Mouse (Mus musculus) stomach, embryonic 16.5 days (tissue): Measurements from ENCODE around the gene Sidt2. TPM values are rescaled to one million over a fixed set of nuclear protein-coding genes. Genes with fewer than 3 reads are reported as not detected.

Experiments
- ATAC-seq: fragments of 200-750 bp; cut with Nextera tagmentation; 2 replicates; pipeline ENCODE4 v1.8.0; 2017; ENCODE audit warnings: moderate number of reproducible peaks, moderate TSS enrichment; ENCODE audit not compliant: insufficient read depth, low FRiP score
- H3K27ac ChIP-seq: fragments of 300-500 bp; sonication (generic); 2 replicates; pipeline ENCODE4 v1.5.1; 2014; ENCODE audit warnings: low read length
- H3K27me3 ChIP-seq: fragments of 300-500 bp; sonication (generic); 2 replicates; pipeline ENCODE4 v1.6.1; 2014; ENCODE audit warnings: low read length, control low read depth, mixed read lengths; ENCODE audit not compliant: control insufficient read depth, insufficient read depth
- H3K36me3 ChIP-seq: fragments of 300-500 bp; sonication (generic); 2 replicates; pipeline ENCODE4 v1.6.1; 2014; ENCODE audit warnings: low read length; ENCODE audit not compliant: control insufficient read depth, insufficient read depth
- H3K4me1 ChIP-seq: fragments of 300-500 bp; sonication (generic); 2 replicates; pipeline ENCODE4 v1.6.1; 2014; ENCODE audit warnings: low read length, control low read depth, mixed read lengths; ENCODE audit not compliant: control insufficient read depth, insufficient read depth
- H3K4me2 ChIP-seq: fragments of 300-500 bp; sonication (generic); 2 replicates; pipeline ENCODE4 v1.6.1; 2014; ENCODE audit warnings: low read depth, low read length, mixed read lengths
- H3K4me3 ChIP-seq: fragments of 300-500 bp; sonication (generic); replicated peaks from 2 replicates; pipeline ENCODE4 v1.5.1; 2014; ENCODE audit warnings: mild to moderate bottlenecking, low read length
- H3K9ac ChIP-seq: fragments of 300-500 bp; sonication (generic); 2 replicates; pipeline ENCODE4 v1.6.1; 2014; ENCODE audit warnings: low read length
- H3K9me3 ChIP-seq: fragments of 300-500 bp; sonication (generic); replicated peaks from 2 replicates; pipeline ENCODE4 v1.6.1; 2016; ENCODE audit warnings: low read length, control low read depth; ENCODE audit not compliant: control insufficient read depth
- WGBS: fragments of 180-500 bp; shearing (Covaris S2); extraction: QIAGEN DNeasy Blood & Tissue Kit; methylation state at CpG from one replicate; pipeline ENCODE4 v1.1.7; 2014; 5-methylcytosine and 5-hydroxymethylcytosine counted together
- polyA plus RNA-seq: library from polyadenylated mRNA; unstranded; fragments of >200 nt; fragmentation: Nextera tagmentation; extraction: Ambion mirVana; gene quantifications from 2 replicates; pipeline ENCODE4 v1.2.1, GENCODE M21; 2015

The Sidt2 gene
- polyA plus RNA-seq, 1 experiment from 2014 or later = 40.9 TPM

DNA sequence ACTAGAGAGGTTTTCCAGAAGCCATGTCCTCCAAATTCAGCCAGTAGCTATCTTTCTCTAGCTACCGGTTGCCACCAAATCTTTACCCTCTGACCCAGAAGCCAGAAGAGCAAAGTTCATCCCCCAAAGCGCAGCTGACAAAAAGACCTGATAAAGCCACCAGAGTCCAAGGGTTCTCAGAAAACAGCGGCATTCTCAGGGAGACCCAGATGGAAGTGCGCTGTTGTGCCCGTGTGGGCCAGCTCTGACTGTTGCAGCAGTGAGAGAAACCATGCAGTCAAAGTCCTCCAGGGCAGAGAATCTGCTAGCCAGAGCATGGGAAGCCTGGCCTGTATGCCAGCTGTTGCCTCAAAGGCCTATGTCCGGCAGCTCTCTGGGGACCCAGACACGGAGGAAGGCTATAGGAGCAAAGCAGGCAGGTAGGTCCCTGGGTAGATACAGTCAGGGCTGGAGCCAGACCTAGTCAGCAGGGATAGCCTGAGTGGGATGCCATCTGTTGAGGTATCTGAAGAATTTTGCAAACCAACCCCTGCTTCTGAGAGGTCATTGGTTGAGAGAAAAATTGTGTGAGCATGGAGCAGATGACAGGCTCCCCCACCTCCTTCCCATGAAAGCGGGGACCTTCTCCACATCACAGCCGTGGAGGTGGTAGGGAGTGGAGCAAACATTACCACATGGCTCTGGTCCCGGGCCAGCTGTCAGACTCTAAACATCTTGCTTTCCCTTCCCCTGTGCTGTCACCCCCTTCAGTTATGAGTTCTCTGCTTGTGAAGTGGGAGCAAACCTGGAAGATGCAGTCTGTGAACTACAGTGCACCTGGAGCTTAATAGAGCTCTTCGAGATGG is 22.3 kb downstream of the Sidt2 start:
- Histone ChIP-seq H3K27me3 (no peaks in the 10 kb centered on the region), H3K27ac (peak overlapping the region; percentile 67), H3K4me3 (peak overlapping the region; percentile 41), H3K4me2 (peak overlapping the region; percentile 38), H3K36me3 (peaks cover 11% of the 10 kb centered on the region; the same call in 1 of the 2 replicates), H3K9ac (peak overlapping the region; percentile 54), H3K9me3 (no peaks in the 10 kb centered on the region), H3K4me1 (peaks cover 15% of the 10 kb centered on the region)
- ATAC-seq = no peak
- WGBS = 54% methylated on average over 11 of the region's 11 CpGs

- H3K4me3 ChIP-seq = peak overlapping the region; percentile 41; the same call in 1 of the 2 replicates
- WGBS = 31% methylated on average over 1 of the region's 1 CpGs
- H3K4me1 ChIP-seq = peaks cover 15% of the 10 kb centered on the region
- peaks cover 16% of the 10 kb centered on the region; the same call in 1 of the 2 replicates for H3K36me3 ChIP-seq
- peak overlapping the region; percentile 38 for H3K4me2 ChIP-seq
- H3K9me3 ChIP-seq = no peaks in the 10 kb centered on the region
- no peak for ATAC-seq
- 0 out of 2 replicates have a peak overlapping the region, but pooled peaks have one; percentile 16 for H3K9ac ChIP-seq
- H3K27me3 ChIP-seq = no peaks in the 10 kb centered on the region
- peak overlapping the region; percentile 67 for H3K27ac ChIP-seq
Observed at GRCm38 (mm10) chr9:45931958-45932357, 23.1 kb downstream of the Sidt2 start.

DNA sequence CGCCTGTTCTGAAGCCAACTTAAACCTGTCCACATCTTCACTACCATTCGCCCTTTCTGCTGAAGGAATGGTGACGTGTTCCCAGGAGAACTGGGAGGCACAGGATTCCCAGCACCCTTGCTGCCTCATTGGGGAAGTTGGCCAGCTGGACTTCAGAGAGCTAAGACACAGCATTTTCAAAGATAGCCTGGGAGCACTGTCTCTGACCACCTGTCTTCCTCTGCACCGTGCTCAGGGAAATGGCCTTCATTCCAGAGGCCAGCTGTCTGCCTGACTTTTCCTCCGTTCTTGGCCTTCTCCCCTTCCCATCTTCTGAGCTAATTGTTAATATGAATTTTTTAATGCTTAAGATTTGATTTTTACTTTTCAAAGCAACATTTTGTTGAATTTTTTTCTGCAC is 25.8 kb downstream of the Sidt2 start:
- Histone ChIP-seq H3K36me3 (peaks cover 16% of the 10 kb centered on the region; the same call in 1 of the 2 replicates), H3K4me3 (no peak overlapping the region), H3K27me3 (no peaks in the 10 kb centered on the region), H3K27ac (no peak overlapping the region), H3K4me2 (no peak overlapping the region), H3K4me1 (0 out of 2 replicates have a peak, but pooled peaks cover 5% of the 10 kb centered on the region), H3K9ac (no peak overlapping the region), H3K9me3 (no peaks in the 10 kb centered on the region)
- 80% methylated on average over 5 of the region's 5 CpGs for WGBS
- no peak for ATAC-seq

GRCm38 (mm10) chr9:45919895-45920294 is 35.2 kb downstream of the Sidt2 start:
- Histone ChIP-seq H3K9me3 (no peaks in the 10 kb centered on the region), H3K27me3 (no peaks in the 10 kb centered on the region), H3K27ac (peak overlapping the region; percentile 86), H3K9ac (0 out of 2 replicates have a peak overlapping the region, but pooled peaks have one; percentile 4), H3K4me2 (no peak overlapping the region), H3K4me3 (no peak overlapping the region), H3K4me1 (no peaks in the 10 kb centered on the region), H3K36me3 (peaks cover 13% of the 10 kb centered on the region; the same call in 1 of the 2 replicates)
- ATAC-seq = peak; percentile 77
- 42% methylated on average over 1 of the region's 1 CpGs for WGBS

GRCm38 (mm10) chr9:45917041-45917934 is 37.8 kb downstream of the Sidt2 start:
- Histone ChIP-seq H3K9me3 (no peaks in the 10 kb centered on the region), H3K4me1 (no peaks in the 10 kb centered on the region), H3K9ac (no peak overlapping the region), H3K27ac (peak overlapping the region; percentile 67), H3K4me3 (no peak overlapping the region), H3K4me2 (no peak overlapping the region), H3K27me3 (no peaks in the 10 kb centered on the region), H3K36me3 (peaks cover 23% of the 10 kb centered on the region; the same call in 1 of the 2 replicates)
- peak; percentile 76 for ATAC-seq
- WGBS = 75% methylated on average over 5 of the region's 5 CpGs

DNA sequence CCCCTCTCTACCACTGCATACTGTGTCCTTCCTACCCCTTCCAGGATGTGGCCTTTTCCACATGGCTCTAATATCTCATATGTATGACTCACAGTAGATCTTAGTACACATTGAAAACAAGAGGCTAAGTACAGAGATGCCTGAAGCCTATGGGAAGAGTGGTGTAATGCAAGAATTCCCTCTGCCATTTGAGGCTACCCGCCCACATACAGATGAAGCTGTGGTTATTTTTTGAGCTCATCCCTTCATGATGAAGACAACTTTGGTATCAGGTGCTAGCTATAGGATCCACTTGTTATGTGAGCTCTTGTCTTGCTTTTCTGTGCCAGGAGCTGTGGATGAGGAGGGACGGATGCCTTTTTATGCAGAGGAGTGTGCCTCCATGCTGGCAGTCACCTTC is 39.4 kb downstream of the Sidt2 start:
- Histone ChIP-seq H3K27me3 (no peaks in the 10 kb centered on the region), H3K4me1 (no peaks in the 10 kb centered on the region), H3K4me3 (no peak overlapping the region), H3K9ac (no peak overlapping the region), H3K27ac (no peak overlapping the region), H3K36me3 (peaks cover 23% of the 10 kb centered on the region; the same call in 1 of the 2 replicates), H3K4me2 (no peak overlapping the region), H3K9me3 (no peaks in the 10 kb centered on the region)
- 93% methylated on average over 2 of the region's 2 CpGs for WGBS
- ATAC-seq = no peak

- Histone ChIP-seq H3K27me3 (no peaks in the 10 kb centered on the region), H3K36me3 (peaks cover 21% of the 10 kb centered on the region; the same call in 1 of the 2 replicates), H3K9me3 (no peaks in the 10 kb centered on the region), H3K27ac (no peak overlapping the region), H3K4me3 (no peak overlapping the region), H3K9ac (no peak overlapping the region), H3K4me2 (no peak overlapping the region), H3K4me1 (peaks cover 9% of the 10 kb centered on the region)
- 54% methylated on average over 1 of the region's 1 CpGs for WGBS
- no peak for ATAC-seq
Observed at GRCm38 (mm10) chr9:45911673-45912072, 43.4 kb downstream of the Sidt2 start.

- Histone ChIP-seq H3K27ac (no peak overlapping the region), H3K9me3 (no peaks in the 10 kb centered on the region), H3K4me1 (peaks cover 9% of the 10 kb centered on the region), H3K9ac (no peak overlapping the region), H3K27me3 (no peaks in the 10 kb centered on the region), H3K4me3 (no peak overlapping the region), H3K4me2 (no peak overlapping the region), H3K36me3 (peaks cover 19% of the 10 kb centered on the region; the same call in 1 of the 2 replicates)
- WGBS = 88% methylated on average over 3 of the region's 3 CpGs
- no peak for ATAC-seq
Observed at GRCm38 (mm10) chr9:45910995-45911394, 44.1 kb downstream of the Sidt2 start.
